Mouse (Mus musculus) MEL (cell line): ENCODE results near the gene Osgep.

Source experiments
- CTCF ChIP-seq, 3 experiments: IDR thresholded peaks in 2 of 3; conservative IDR thresholded peaks in 1 of 3; 2 replicates each; pipeline ENCODE4 v1.5.1; 2011 to 2012; ENCODE audit warnings: low read length in 3 of 3, low read depth in 2 of 3, mild to moderate bottlenecking in 2 of 3, improper control_type of control experiment in 1 of 3, inconsistent platforms in 1 of 3, mixed read lengths in 1 of 3, moderate library complexity in 1 of 3; ENCODE audit not compliant: control insufficient read depth in 1 of 3, insufficient read depth in 1 of 3, poor library complexity in 1 of 3, severe bottlenecking in 1 of 3
- E2F4 ChIP-seq: IDR thresholded peaks from 2 replicates; pipeline ENCODE4 v1.6.1; 2011; ENCODE audit warnings: low read depth, low read length, improper control_type of control experiment, borderline replicate concordance
- ETS1 ChIP-seq: IDR thresholded peaks from 2 replicates; pipeline ENCODE4 v1.6.1; 2012; ENCODE audit warnings: low read depth, mild to moderate bottlenecking, inconsistent platforms, low read length, improper control_type of control experiment, moderate library complexity
- MAX ChIP-seq: IDR thresholded peaks from 2 replicates; pipeline ENCODE4 v1.6.1; 2011; ENCODE audit warnings: low read length, improper control_type of control experiment
- MEF2A ChIP-seq: IDR thresholded peaks from 2 replicates; pipeline ENCODE4 v1.6.1; 2014; ENCODE audit warnings: low read depth, mild to moderate bottlenecking, inconsistent platforms, low read length, improper control_type of control experiment; ENCODE audit not compliant: poor library complexity, insufficient replicate concordance, severe bottlenecking; ENCODE audit errors: extremely low read depth
- MXI1 ChIP-seq: IDR thresholded peaks from 2 replicates; pipeline ENCODE4 v1.6.1; 2011; ENCODE audit warnings: mild to moderate bottlenecking, low read depth, low read length, improper control_type of control experiment
- NELFE ChIP-seq: IDR thresholded peaks from 2 replicates; pipeline ENCODE4 v1.6.1; 2011; ENCODE audit warnings: low read depth, low read length, improper control_type of control experiment
- NRF1 ChIP-seq: IDR thresholded peaks from 2 replicates; pipeline ENCODE4 v1.6.1; 2014; ENCODE audit warnings: low read depth, mild to moderate bottlenecking, inconsistent platforms, low read length, improper control_type of control experiment, moderate library complexity; ENCODE audit not compliant: poor library complexity, insufficient read depth, severe bottlenecking
- POLR2A ChIP-seq, 2 experiments: IDR thresholded peaks; 2 replicates each; pipeline ENCODE4 v1.6.1; 2011 to 2012; ENCODE audit warnings: low read length in 2 of 2, mild to moderate bottlenecking in 2 of 2, control low read depth in 1 of 2, improper control_type of control experiment in 1 of 2, low read depth in 1 of 2, moderate library complexity in 1 of 2; ENCODE audit not compliant: control insufficient read depth in 1 of 2, insufficient read depth in 1 of 2, poor library complexity in 1 of 2
- POLR2AphosphoS2 ChIP-seq: IDR thresholded peaks from 2 replicates; pipeline ENCODE4 v1.6.1; 2011; ENCODE audit warnings: low read length, improper control_type of control experiment
- RCOR1 ChIP-seq: IDR thresholded peaks from 2 replicates; pipeline ENCODE4 v1.6.1; 2012; ENCODE audit warnings: low read depth, mild to moderate bottlenecking, inconsistent platforms, low read length, improper control_type of control experiment
- SMC3 ChIP-seq: IDR thresholded peaks from 2 replicates; pipeline ENCODE4 v1.6.1; 2011; ENCODE audit warnings: low read depth, low read length, improper control_type of control experiment
- TCF12 ChIP-seq: IDR thresholded peaks from 2 replicates; pipeline ENCODE4 v1.6.1; 2014; ENCODE audit warnings: low read depth, mild to moderate bottlenecking, inconsistent platforms, low read length, improper control_type of control experiment, moderate library complexity
- ZNF384 ChIP-seq: IDR thresholded peaks from 2 replicates; pipeline ENCODE4 v1.6.1; 2012; ENCODE audit warnings: low read depth, mild to moderate bottlenecking, inconsistent platforms, low read length, improper control_type of control experiment

DNA sequence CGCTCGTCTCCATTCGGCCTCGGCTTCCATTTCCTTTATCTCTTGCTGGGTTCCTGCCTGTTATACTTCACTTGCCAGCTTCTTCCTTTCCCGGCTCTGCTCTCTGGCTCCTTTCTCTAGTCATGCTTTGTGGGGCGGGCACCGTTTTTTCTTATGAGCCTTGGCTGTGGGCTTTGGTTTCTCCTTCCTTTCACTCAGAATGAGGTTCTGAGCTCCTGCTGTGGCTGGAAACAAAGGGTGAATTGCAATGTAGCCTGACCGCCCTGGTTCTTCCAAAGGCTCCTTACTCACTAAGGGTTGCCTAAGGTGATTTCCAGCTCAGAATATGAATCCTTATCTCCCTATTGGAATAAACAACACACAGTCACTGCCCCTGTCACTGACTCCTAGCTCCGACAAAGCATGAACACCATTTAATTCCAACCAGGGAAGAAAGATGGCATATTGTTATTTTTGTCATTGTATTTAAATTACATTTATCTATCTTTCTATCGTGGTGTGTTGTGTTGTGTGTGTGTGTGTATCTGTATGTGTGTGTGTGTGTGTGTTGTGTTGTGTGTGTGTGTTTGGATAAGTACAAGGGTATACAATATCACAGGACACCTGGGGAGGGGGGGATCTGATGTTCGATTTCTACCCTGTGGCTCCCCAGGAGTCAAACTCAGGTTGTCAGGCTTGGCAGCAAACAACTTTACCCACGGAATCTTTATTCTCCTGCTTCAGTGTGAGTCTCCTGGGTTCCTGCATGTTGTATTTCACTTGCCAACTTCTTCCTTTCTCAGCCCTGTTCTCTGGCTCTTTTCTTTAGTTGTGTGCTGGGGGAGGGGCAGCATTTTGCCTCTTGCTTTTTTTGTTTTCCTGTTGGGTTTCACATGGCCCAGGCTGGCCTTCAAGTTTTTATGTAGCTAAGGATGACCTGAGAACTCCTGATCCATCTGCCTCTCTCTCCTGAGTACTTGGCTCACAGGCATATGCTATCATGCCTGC is 45.2 kb upstream of the Osgep start:
- TF ChIP-seq ZNF384: no peak
- TF ChIP-seq ETS1: no peak
- TF ChIP-seq TCF12: no peak
- TF ChIP-seq POLR2A (IDR thresholded peaks at IDR 0.05; ENCODE audit: control insufficient read depth in 1 of 2, insufficient read depth in 1 of 2, low read depth in 1 of 2, low read length in 2 of 2, poor library complexity in 1 of 2): no peak
- no peak for TF ChIP-seq POLR2AphosphoS2
- TF ChIP-seq RCOR1: no peak
- no peak for TF ChIP-seq E2F4
- no peak for TF ChIP-seq SMC3
- no peak for TF ChIP-seq CTCF (IDR thresholded peaks at IDR 0.05 in 2 of 3, conservative IDR thresholded peaks at IDR 0.05 in 1 of 3; ENCODE audit: control insufficient read depth in 1 of 3, insufficient read depth in 1 of 3, low read depth in 2 of 3, low read length in 3 of 3, poor library complexity in 1 of 3, severe bottlenecking in 1 of 3)
- no peak for TF ChIP-seq MAX
- no peak for TF ChIP-seq MEF2A
- TF ChIP-seq NRF1: no peak
- no peak for TF ChIP-seq NELFE
- no peak for TF ChIP-seq MXI1
